Mouse (Mus musculus): ENCODE data around the gene Notum.

Gene Notum

DNA sequence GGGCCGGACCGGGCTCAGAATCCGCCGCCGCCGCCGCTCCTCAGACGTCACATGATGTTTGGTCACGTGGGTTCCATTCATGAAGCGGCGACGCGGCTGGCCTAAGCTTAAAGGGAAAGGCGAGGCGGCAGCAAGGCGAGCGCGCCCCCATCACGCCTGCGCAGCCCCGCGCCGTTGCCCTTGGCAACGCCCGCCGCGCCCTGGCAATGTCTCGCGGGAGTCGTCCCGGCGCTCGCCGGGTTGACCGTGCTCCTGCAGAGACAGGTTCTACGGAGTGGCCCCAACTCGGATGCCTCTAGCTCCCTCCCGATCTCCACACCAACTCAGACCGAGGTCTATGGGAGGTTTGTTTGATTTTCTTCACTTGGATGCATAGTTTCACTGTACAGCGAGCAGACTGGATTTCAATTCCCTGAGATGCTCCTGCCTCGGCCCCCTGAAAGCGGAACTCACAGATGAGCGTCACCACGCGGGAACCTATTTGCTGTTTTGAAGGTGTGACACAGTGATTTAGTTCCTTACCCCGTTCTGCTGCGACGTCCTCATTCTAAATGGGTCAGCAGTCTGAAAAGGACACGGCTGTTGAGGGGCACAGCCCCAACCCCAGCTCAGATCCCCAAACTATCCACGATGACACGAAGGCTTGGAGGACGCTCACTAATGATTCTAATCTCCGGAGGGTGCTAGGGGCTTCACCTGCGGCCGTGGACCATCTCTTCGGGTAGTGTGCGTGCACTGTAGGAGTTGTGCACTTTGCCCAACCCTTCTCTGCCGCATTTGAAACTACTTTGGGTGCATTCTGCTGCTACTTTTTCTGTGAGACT, 27.2 kb downstream of the Notum start, which contains the start of gene Mafg:
TSS of gene Mafg (minus strand) at position 81 of the 824 bp plus-strand sequence.
- peak; percentile 87 to 94 for DNase-seq (ENCODE audit: low spot score in 2 of 2)

DNA sequence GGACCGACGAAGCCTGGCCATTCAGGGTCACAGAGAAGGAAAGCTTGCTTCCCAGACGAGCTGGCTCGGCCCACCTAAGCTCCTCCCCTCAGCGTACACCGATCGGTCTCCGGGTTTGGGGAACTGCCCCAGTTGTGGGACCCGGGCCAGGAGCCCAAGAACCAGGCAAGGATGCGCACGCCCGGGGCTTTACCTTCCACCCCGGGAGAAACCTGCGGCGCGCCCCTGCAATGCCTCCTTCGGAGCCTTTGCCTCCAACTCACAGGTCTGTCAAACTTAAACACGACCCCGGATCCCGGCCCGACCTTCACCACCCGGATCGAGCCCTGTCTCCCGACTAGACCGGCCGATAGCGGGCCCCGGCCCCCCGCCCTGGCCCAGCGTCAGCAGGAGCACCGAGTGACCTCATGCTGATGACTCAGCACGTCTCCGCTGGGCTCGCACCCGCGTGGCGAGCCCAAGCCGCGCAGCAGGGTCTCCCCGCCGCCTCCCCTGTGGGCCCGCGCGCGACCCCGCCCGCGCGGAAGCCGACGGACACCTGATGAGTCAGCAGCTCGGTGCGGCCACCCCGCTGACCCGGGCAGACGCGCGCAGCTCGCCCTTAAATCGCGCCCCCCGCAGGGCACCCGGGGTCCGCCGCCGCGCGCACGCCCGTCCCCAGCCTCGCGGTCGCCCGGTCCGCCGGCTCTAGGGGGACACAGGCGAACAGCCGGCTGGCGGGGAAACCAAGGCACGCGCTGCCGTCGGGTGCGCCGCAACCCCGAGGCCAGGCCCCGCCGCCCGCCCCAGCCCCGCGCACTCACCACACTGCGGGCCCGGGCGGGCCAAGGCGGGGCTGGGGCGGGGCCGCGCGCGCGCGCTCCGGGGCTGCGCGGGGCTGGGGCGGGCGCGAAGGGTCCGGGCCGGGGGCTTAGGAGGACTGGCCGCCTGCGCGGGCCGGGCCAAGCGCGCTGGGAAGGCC, 28.1 kb downstream of the Notum start:
- peak; percentile 64 to 78 for DNase-seq (ENCODE audit: low spot score in 2 of 2)

DNA sequence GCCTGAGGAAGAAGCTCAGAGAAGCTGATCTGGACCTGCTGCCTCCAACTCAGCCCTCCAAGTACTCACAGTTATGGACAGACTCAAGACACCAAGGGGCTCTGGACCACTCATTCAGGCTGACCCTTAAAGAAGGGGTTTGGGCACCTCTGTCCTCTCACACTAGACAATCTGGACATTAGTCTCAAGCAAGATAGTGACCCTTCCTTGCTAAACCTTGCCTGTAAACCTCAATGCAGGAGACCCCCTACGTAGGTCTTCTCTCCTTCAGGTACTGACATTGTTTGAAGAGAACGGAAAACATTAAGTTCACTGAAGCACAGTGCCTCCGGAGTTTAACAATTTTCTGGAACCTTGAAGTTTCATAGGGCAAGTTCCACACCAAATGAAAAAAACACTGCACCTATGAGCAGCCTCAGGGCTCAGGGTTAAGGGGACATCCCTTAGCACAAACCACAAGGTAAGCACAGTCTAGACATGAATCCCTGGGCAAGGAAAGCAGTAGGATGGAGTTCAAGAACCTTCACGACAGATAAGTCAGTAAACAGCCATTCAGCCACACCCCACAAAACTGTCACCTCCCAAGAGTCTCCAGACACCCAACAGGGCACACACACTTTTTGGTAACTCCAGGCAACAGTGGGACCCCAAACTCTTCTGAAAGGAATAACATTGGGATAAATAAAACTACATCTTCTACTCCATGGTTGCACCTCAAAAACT, 29.1 kb downstream of the Notum start:
- no peak for DNase-seq (ENCODE audit: low spot score in 2 of 2)

GRCm38 (mm10) chr11:120630881-120631725, 29.9 kb downstream of the Notum start:
- DNase-seq (ENCODE audit: low spot score in 2 of 2) = no peak

GRCm38 (mm10) chr11:120630401-120630871, 30.5 kb downstream of the Notum start:
- DNase-seq (ENCODE audit: low spot score in 2 of 2) = peak in 1 of 2 experiments; percentile 44

- DNase-seq (ENCODE audit: low spot score in 2 of 2) = peak in 1 of 2 experiments; percentile 62
These were observed 31.1 kb downstream of the Notum start for GRCm38 (mm10) chr11:120629911-120630310.

- no peak for DNase-seq (ENCODE audit: low spot score in 2 of 2)
These were observed 31.6 kb downstream of the Notum start for GRCm38 (mm10) chr11:120629341-120629730.

- DNase-seq (ENCODE audit: low spot score in 2 of 2) = no peak
These were observed 32.2 kb downstream of the Notum start for GRCm38 (mm10) chr11:120628601-120629340.

DNA sequence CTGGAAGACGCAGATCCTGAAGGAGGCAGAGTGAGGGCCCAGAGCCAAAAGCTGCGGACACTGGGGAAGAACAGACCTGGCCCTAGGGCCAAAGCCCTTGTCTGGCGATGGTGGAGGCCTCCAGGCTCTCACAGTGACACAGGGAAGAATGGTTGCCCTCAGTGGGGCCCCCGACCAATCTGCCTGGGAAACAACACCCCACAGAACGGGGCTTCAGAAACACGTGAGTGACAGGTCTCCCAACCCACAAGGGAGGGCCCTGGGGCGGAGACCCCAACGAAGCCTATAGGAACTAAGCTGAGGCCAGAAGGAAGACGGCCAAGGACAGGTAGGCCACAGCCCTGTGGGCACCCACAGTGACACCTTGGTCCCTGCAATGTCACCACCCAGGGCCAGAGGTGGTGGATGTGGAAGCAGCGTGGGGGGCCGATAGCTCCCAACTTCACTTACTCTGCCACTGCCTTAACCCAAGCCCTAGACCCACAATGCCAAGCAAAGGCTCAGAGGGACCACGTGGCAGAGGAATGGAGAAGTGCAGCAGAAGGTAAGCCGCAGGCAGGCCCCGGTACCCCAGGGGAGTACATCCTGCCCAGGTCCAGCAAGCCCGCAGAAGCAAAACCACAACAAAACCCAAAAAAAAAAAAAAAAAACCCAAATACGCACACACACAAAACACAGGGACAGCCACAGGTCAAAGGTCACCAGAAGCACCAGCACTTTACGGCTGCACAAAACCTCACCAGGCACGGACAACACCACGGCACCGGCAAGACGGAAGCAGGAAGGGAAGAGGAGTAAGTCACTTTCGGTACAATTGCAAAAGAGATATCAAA, 33.3 kb downstream of the Notum start:
- no peak for DNase-seq (ENCODE audit: low spot score in 2 of 2)

GRCm38 (mm10) chr11:120626785-120627467, 34.0 kb downstream of the Notum start:
- DNase-seq (ENCODE audit: low spot score in 2 of 2) = no peak

DNA sequence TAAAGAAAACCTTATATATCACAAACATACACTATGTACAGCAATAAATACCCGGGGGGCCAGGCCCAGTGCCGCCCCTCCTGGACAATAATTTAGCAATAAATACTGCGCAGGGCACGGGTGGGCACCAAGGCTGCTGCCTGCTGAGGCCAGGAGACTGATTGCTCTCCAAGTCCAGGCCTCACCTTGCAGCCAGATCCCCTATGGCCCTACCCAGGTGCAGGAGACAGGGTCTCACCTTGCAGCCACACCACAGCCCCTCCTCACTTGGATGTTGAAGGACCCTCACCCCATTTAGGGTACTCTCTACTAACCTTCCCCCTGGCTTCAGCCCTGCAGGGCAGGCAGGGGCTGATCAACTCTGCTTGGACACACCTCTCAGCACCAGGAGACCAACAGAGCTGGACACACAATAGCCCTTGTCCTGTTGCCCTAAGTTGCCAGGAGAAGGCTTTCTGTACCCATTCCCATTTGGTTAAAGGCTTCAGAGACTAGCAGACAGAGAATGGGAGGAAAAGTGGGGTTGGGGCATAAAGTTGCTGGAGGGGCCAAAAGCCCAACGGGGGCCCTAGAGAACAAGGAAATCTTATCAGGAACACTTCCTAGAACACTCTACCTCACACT, 35.7 kb downstream of the Notum start, which contains the start of gene Sirt7:
TSS of gene Sirt7 (minus strand) at position 89 of the 624 bp plus-strand sequence.
- DNase-seq (ENCODE audit: low spot score in 2 of 2) = no peak

DNA sequence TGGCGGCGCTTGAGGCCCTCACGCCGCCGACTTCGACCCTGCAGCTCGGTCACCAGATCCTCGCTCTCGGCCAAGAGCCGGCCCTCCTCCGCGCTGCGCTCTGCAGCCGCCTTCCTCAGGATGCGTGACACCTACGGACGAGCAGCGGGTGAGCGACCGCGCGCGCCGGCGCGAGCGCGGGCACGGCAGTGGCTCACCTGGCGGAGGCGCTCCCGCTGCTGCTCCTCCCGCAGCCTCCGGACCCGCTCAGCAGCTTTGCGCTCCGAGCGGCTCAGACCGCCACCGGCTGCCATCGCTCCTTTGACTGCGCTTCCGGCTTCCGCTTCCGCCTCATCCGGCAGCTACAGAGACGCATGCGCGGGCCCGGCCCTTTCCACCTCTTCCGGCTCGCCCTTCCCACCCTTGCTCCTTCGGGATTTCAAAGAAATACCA, 36.3 kb downstream of the Notum start:
- peak; percentile 76 to 85 for DNase-seq (ENCODE audit: low spot score in 2 of 2)

- peak; percentile 67 to 71 for DNase-seq (ENCODE audit: low spot score in 2 of 2)
These were observed 36.9 kb downstream of the Notum start for GRCm38 (mm10) chr11:120623961-120624679.

GRCm38 (mm10) chr11:120622805-120623204, 38.2 kb downstream of the Notum start:
- DNase-seq (ENCODE audit: low spot score in 2 of 2) = no peak

DNA sequence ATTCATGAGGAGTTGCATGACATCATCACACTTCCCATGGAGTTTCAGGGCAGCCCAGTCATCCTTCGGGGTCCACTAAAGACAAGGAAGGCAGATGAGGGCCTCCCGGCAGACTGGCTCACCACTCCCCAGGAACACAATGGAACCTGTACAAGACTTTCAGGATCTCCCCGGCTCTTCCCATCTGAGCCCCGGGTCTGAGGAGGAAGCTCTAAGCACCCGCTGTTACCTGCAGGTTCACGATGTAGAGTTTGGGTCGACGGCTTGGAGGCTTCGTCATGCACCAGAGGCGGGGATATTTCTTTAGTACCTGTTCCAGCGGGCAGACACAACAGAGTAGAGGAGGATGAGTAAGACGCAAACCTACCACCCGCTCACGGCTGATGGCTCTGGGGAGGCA, 40.8 kb downstream of the Notum start:
- no peak for DNase-seq (ENCODE audit: low spot score in 2 of 2)

- DNase-seq (ENCODE audit: low spot score in 2 of 2) = no peak
These were observed 42.1 kb downstream of the Notum start for GRCm38 (mm10) chr11:120618619-120619535.

All from urinary bladder, postnatal 36 days (tissue).